Mouse (Mus musculus) stomach, embryonic 15.5 days (tissue): ENCODE measurements at regions not wholly inside any gene's neighbourhood (a gene's known extent, or its start where the extent isn't known, plus 50 kb on each side); places are given as distances from the start of the nearest gene placed in this dataset.

Experiments used
- ATAC-seq: fragments of 200-750 bp; cut with Nextera tagmentation; 2 replicates; pipeline ENCODE4 v1.8.0; 2017; ENCODE audit warnings: low read depth, moderate number of reproducible peaks, moderate TSS enrichment; ENCODE audit not compliant: insufficient read depth, low FRiP score
- H3K27ac ChIP-seq: fragments of 300-500 bp; sonication (generic); 2 replicates; pipeline ENCODE4 v1.5.1; 2015; ENCODE audit warnings: mild to moderate bottlenecking, inconsistent platforms
- H3K27me3 ChIP-seq: fragments of 300-500 bp; sonication (generic); replicated peaks from 2 replicates; pipeline ENCODE4 v1.6.1; 2015; ENCODE audit warnings: inconsistent platforms
- H3K36me3 ChIP-seq: fragments of 300-500 bp; sonication (generic); 2 replicates; pipeline ENCODE4 v1.6.1; 2015; ENCODE audit warnings: inconsistent platforms
- H3K4me1 ChIP-seq: fragments of 300-500 bp; sonication (generic); 2 replicates; pipeline ENCODE4 v1.6.1; 2015; ENCODE audit warnings: inconsistent platforms
- H3K4me2 ChIP-seq: fragments of 300-500 bp; sonication (generic); 2 replicates; pipeline ENCODE4 v1.6.1; 2015; ENCODE audit warnings: mild to moderate bottlenecking, inconsistent platforms
- H3K4me3 ChIP-seq: fragments of 300-500 bp; sonication (generic); replicated peaks from 2 replicates; pipeline ENCODE4 v1.5.1; 2015; ENCODE audit warnings: inconsistent platforms
- H3K9ac ChIP-seq: fragments of 300-500 bp; sonication (generic); 2 replicates; pipeline ENCODE4 v1.6.1; 2015; ENCODE audit warnings: inconsistent platforms
- H3K9me3 ChIP-seq: fragments of 300-500 bp; sonication (generic); 2 replicates; pipeline ENCODE4 v1.6.1; 2016; ENCODE audit warnings: inconsistent platforms
- WGBS: fragments of 180-500 bp; shearing (Covaris S2); methylation state at CpG from one replicate; pipeline ENCODE4 v1.1.7; 2015; 5-methylcytosine and 5-hydroxymethylcytosine counted together

DNA sequence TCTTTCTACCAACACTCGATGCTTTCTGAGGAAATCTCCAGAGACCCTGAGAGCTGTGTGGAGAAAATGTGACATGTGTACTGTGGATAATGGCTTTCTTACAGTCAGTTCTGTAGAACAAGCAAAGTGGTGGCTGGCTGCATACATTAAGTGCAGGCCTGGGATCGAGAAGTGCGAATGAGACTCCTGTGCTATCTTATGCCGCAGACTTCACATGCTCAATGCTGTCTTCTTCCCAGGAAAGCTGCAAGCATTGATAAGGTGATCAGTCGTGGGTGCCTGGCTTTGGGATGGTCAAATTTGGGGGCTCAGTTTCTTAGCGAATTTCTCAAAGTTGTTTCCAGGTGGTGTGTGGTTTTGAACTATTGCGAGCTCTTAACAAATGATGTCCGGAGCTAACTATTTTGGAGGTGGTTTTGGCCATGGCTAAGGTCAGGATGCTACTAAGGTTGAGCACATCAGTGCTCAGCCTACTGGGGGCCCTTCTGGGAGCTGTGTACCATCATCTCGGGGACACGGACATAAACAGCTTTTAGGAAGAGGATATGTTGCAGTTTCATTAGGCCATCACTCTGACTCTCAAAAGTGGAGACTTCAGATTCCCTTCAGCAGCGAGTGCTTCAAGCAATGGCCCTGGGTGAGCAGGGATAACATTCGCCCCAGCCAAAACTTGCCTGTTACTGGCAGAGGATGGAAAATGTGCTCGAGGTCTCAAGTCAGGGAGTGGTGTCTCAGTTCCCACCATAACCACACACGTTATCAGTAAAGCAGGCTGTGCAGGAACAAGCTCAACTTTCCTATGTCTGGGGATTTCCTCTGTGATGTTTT lies 646.7 kb downstream of the Zfp706 start:
- Histone ChIP-seq H3K27ac (peak overlapping the region; percentile 52), H3K4me2 (no peak overlapping the region), H3K27me3 (no peaks in the 10 kb centered on the region), H3K9ac (no peak overlapping the region), H3K9me3 (no peaks in the 10 kb centered on the region), H3K4me3 (no peak overlapping the region), H3K4me1 (no peaks in the 10 kb centered on the region), H3K36me3 (no peaks in the 10 kb centered on the region)
- peak; percentile 96 for ATAC-seq
- 65% methylated on average over 14 of the region's 14 CpGs for WGBS

DNA sequence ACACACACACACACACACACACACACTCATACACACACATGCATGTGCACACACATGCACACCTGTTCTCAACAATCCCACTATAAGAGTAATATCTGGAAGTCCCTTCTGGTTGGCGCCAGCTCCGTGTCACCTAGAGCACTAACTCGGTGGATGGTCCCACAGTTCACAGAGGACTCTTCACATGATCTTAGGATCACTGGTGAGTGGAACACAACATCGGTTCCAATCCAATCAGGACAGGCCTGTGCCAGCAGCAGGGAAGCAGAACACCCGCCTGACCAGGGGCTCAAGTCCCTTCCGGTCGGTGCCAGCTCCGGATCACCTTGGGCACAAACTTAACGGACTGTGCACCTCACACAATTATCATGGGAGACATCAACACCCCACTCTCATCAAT lies 651.7 kb downstream of the Zfp706 start:
- no peak overlapping the region for H3K27ac ChIP-seq
- H3K27me3 ChIP-seq: no peaks in the 10 kb centered on the region
- no peak for ATAC-seq
- no peaks in the 10 kb centered on the region for H3K9me3 ChIP-seq
- H3K4me3 ChIP-seq: no peak overlapping the region
- H3K4me1 ChIP-seq: no peaks in the 10 kb centered on the region
- no peak overlapping the region for H3K4me2 ChIP-seq
- H3K9ac ChIP-seq: no peak overlapping the region
- no peaks in the 10 kb centered on the region for H3K36me3 ChIP-seq
- 94% methylated on average over 9 of the region's 9 CpGs for WGBS

DNA sequence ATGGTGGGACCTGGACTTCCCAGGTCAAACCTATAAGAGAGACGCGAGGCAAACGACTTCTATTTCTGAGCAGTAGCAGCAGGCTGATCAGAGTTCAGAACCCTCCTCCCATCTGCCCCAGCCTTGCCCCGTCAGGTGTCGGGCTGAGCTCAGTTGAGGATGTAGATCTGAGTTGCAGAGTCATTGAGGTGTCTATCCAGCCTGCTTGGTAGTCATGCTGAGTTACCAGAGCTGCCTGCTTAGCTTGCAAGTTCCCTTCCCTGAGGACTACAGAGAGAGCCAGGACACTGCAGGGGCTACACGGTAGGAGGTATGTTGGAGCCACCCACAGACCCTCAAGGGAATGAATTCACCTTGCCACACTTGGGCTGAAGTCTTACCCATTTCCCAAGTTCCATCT lies 653.0 kb downstream of the Zfp706 start:
- Histone ChIP-seq H3K4me1 (no peaks in the 10 kb centered on the region), H3K9ac (no peak overlapping the region), H3K4me2 (no peak overlapping the region), H3K27me3 (no peaks in the 10 kb centered on the region), H3K4me3 (no peak overlapping the region), H3K9me3 (no peaks in the 10 kb centered on the region), H3K36me3 (no peaks in the 10 kb centered on the region), H3K27ac (no peak overlapping the region)
- no peak for ATAC-seq
- 82% methylated on average over 6 of the region's 6 CpGs for WGBS

- no peaks in the 10 kb centered on the region for H3K27me3 ChIP-seq
- no peak overlapping the region for H3K9ac ChIP-seq
- ATAC-seq: no peak
- 83% methylated on average over 3 of the region's 3 CpGs for WGBS
- H3K4me2 ChIP-seq: no peak overlapping the region
- no peaks in the 10 kb centered on the region for H3K36me3 ChIP-seq
- H3K4me1 ChIP-seq: no peaks in the 10 kb centered on the region
- H3K27ac ChIP-seq: no peak overlapping the region
- H3K9me3 ChIP-seq: no peaks in the 10 kb centered on the region
- no peak overlapping the region for H3K4me3 ChIP-seq
These were observed 653.8 kb downstream of the Zfp706 start for GRCm38 (mm10) chr15:36353793-36354192.

DNA sequence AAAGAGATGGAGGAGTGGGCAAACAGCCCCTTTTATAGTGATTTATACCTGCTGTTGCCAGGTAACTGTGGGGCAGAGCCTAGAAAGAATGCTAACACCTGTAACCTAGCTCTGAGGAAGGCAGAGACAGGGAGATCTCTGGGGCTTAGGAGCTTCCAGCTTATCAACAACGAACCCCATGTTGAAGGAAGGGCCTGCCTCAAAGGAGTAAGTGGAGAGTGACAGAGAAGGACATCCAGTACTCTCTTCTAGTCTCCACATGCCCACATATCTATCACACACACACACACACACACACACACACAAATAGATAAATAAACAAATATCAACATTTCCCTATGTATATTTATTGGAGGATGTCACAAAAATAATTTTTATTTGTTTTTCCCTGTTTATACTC lies 654.6 kb downstream of the Zfp706 start:
- Histone ChIP-seq H3K9me3 (no peaks in the 10 kb centered on the region), H3K4me1 (no peaks in the 10 kb centered on the region), H3K36me3 (no peaks in the 10 kb centered on the region), H3K27ac (no peak overlapping the region), H3K4me2 (no peak overlapping the region), H3K27me3 (no peaks in the 10 kb centered on the region), H3K9ac (no peak overlapping the region), H3K4me3 (no peak overlapping the region)
- WGBS: 72% methylated on average over 1 of the region's 1 CpGs
- ATAC-seq: no peak

GRCm38 (mm10) chr15:36351693-36352092 lies 655.9 kb downstream of the Zfp706 start:
- 36% methylated on average over 3 of the region's 3 CpGs for WGBS
- Histone ChIP-seq H3K27me3 (no peaks in the 10 kb centered on the region), H3K4me3 (no peak overlapping the region), H3K4me2 (no peak overlapping the region), H3K9me3 (no peaks in the 10 kb centered on the region), H3K36me3 (no peaks in the 10 kb centered on the region), H3K27ac (no peak overlapping the region), H3K4me1 (no peaks in the 10 kb centered on the region), H3K9ac (no peak overlapping the region)
- no peak for ATAC-seq

DNA sequence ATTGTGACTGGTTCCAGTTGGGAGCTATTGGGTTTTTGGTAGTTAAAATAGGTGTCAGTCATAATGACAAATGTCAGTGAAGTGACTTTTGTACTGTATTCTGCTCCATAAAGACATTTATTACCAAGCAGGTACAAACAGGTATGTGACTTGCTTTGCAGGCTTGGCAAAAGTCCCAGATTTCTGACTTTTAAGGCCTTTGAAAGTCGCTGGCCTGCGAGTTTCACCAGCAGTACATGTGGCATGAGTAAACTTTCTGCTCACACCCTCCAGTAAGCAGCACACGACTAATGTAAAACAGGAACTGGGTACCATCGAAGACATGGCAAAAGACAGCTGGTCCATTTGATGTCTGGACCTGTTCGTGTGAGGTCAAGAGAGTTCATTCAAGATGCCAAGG lies 659.2 kb downstream of the Zfp706 start:
- 0 out of 2 replicates have a peak overlapping the region, but pooled peaks have one; percentile 26 for H3K27ac ChIP-seq
- no peaks in the 10 kb centered on the region for H3K4me1 ChIP-seq
- no peak overlapping the region for H3K4me3 ChIP-seq
- WGBS: 67% methylated on average over 5 of the region's 5 CpGs
- H3K9me3 ChIP-seq: no peaks in the 10 kb centered on the region
- H3K36me3 ChIP-seq: no peaks in the 10 kb centered on the region
- H3K4me2 ChIP-seq: no peak overlapping the region
- H3K27me3 ChIP-seq: no peaks in the 10 kb centered on the region
- no peak overlapping the region for H3K9ac ChIP-seq
- peak; percentile 22; the same call in 1 of the 2 replicates for ATAC-seq

DNA sequence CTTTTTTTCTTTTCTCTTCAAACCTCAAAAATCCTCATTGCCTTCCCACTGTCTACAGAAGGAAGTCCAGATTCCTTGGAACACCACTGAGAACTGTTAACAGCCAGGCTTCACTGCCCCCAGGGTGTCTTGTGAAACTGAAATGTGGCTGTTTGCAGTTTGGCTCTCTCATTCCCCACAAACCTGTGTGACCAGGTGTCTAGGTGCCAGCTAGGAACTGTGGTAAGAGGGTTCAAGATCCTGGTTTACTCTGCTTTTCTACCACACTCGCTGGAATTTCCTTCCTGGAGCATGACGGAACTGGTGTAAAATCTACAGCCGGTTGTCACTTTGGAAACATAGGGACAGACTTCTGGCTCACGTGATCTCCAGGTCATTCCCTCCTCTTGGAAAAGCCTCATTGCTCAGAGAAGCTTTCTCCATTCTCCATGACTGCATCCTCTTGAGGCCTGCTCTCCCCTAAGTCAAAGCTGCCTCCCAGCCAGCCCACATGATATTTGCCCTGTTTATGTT lies 660.2 kb downstream of the Zfp706 start:
- 55% methylated on average over 4 of the region's 4 CpGs for WGBS
- no peaks in the 10 kb centered on the region for H3K4me1 ChIP-seq
- peak overlapping the region; percentile 46; the same call in 1 of the 2 replicates for H3K27ac ChIP-seq

GRCm38 (mm10) chr15:36346126-36346525 lies 661.4 kb downstream of the Zfp706 start:
- Histone ChIP-seq H3K9ac (no peak overlapping the region), H3K27ac (no peak overlapping the region), H3K4me3 (no peak overlapping the region), H3K4me1 (no peaks in the 10 kb centered on the region), H3K9me3 (no peaks in the 10 kb centered on the region), H3K27me3 (no peaks in the 10 kb centered on the region), H3K36me3 (no peaks in the 10 kb centered on the region), H3K4me2 (no peak overlapping the region)
- no peak for ATAC-seq
- WGBS: 53% methylated on average over 5 of the region's 5 CpGs

More for the DNA sequence above, 660.2 kb downstream of the Zfp706 start:
- no peaks in the 10 kb centered on the region for H3K36me3 ChIP-seq
- no peak overlapping the region for H3K4me3 ChIP-seq
- H3K9me3 ChIP-seq: no peaks in the 10 kb centered on the region
- no peak overlapping the region for H3K9ac ChIP-seq
- no peaks in the 10 kb centered on the region for H3K27me3 ChIP-seq
- H3K4me2 ChIP-seq: no peak overlapping the region
- ATAC-seq: no peak

GRCm38 (mm10) chr15:36345413-36345812 lies 662.2 kb downstream of the Zfp706 start:
- no peak overlapping the region for H3K9ac ChIP-seq
- ATAC-seq: no peak

GRCm38 (mm10) chr15:36339971-36340550 lies 667.5 kb downstream of the Zfp706 start:
- no peak overlapping the region for H3K27ac ChIP-seq
- 74% methylated on average over 5 of the region's 5 CpGs for WGBS
- H3K9ac ChIP-seq: no peak overlapping the region
- no peaks in the 10 kb centered on the region for H3K36me3 ChIP-seq
- H3K4me1 ChIP-seq: no peaks in the 10 kb centered on the region
- H3K4me3 ChIP-seq: no peak overlapping the region
- H3K27me3 ChIP-seq: no peaks in the 10 kb centered on the region
- ATAC-seq: no peak
- no peak overlapping the region for H3K4me2 ChIP-seq
- no peaks in the 10 kb centered on the region for H3K9me3 ChIP-seq

More at GRCm38 (mm10) chr15:36345413-36345812, 662.2 kb downstream of the Zfp706 start:
- Histone ChIP-seq H3K27ac (no peak overlapping the region), H3K4me3 (no peak overlapping the region), H3K4me1 (no peaks in the 10 kb centered on the region), H3K36me3 (no peaks in the 10 kb centered on the region), H3K9me3 (no peaks in the 10 kb centered on the region), H3K4me2 (no peak overlapping the region), H3K27me3 (no peaks in the 10 kb centered on the region)
- WGBS: 74% methylated on average over 4 of the region's 4 CpGs

DNA sequence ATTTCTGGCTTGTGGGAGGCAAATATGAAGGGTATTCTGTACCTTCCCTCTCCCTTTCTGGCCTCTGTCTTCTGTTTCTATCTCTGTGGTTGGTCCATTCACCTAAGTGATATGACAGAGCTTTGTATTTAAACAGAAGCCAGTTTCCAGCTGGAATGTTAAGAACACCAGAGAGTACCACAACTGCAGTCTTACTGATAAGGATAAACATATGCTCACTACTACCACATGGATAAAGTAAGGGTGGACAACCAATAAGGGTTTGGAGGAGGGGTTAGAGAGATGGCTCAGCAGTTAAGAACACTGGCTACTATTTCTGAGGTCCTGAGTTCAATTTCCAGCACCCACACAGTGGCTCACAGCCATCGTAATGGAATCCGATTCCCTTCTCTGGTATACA lies 668.8 kb downstream of the Zfp706 start:
- Histone ChIP-seq H3K9ac (no peak overlapping the region), H3K27ac (no peak overlapping the region), H3K4me1 (no peaks in the 10 kb centered on the region), H3K4me3 (no peak overlapping the region), H3K4me2 (no peak overlapping the region), H3K27me3 (no peaks in the 10 kb centered on the region), H3K9me3 (no peaks in the 10 kb centered on the region), H3K36me3 (no peaks in the 10 kb centered on the region)
- 67% methylated on average over 2 of the region's 2 CpGs for WGBS
- ATAC-seq: peak; percentile 72; the same call in 1 of the 2 replicates
